Comparison of ENCODE assay signal across 8 mouse cellular contexts in the genomic region with DNA sequence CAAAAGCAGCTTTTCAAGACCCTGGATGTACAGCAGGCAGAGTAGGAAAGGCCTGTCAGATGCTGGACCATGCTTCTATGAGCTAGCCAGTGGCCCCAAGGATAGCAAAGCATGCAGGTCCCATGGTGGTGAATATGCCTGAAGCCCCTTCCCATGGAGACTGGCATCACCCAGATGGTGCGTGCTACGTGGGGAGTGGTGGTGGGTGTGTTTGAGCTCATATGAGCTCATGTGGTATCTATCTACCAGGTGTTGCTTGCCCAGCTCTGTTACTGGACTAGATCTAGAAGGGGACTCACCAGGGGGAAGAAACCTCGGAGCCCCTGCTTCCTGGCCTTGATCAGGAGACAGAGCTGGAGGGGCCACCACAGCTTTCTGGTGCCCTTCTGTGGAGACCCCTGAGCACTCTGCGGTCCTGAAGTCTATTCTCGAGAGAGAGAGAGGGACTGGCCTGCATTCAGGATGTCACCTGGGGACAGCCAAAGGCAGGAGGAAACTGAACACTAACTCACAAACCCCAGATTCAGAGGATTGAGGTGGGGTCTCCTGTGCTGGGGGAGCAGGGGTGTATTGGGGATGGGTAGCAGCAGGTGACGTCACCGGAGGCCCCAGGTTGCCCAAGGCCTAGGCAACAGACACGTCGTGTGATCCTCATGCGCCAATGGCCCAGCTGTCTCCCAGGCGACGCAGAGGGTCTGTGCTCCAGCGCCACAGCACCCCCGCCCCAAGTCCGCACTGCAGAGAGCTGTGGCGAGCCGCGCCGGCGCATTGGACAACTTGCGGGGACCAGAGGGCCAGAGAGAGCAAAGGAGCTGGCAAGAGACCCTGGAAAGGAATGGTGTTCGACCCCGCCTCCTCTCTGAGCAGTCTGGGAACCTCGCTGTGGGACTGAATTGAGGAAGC. TPM values are rescaled to one million over a fixed set of nuclear protein-coding genes. Genes with fewer than 3 reads are reported as not detected.
DNase-seq lines count a peak whose midpoint lies in the region; ATAC-seq lines count a peak whose summit lies in the region.
"Had no signal": no experiment of that assay in that cellular context is flagged by ENCODE, and none has a peak within 500 bp of the region (broad histone marks: within the 10 kb centered on the region; RNA-seq: fewer than 3 reads in every experiment).

No protein-coding gene starts in this region.

- H3K4me2 ChIP-seq in lung, embryonic 15.5 days = peak overlapping the region; percentile 37
- peak overlapping the region; percentile 37; the same call in 1 of the 2 replicates for H3K4me2 ChIP-seq in embryonic facial prominence, embryonic 11.5 days (ENCODE audit: low read depth, low read length)
- peak overlapping the region; percentile 38 for H3K4me2 ChIP-seq in intestine, embryonic 15.5 days (replicated peaks)
- H3K4me2 ChIP-seq in midbrain, embryonic 12.5 days (replicated peaks) = peak overlapping the region; percentile 55

- ATAC-seq in lung, embryonic 15.5 days (ENCODE audit: borderline replicate concordance, extremely low read depth, low FRiP score, low TSS enrichment) = peak; percentile 52
- peak; percentile 72 for ATAC-seq in embryonic facial prominence, embryonic 11.5 days (replicated peaks; ENCODE audit: insufficient number of reproducible peaks, low FRiP score, low TSS enrichment, low read depth)
- ATAC-seq in intestine, embryonic 15.5 days = no peak
- ATAC-seq in midbrain, embryonic 12.5 days (ENCODE audit: low FRiP score, low read depth) = peak; percentile 90

- H3K27me3 ChIP-seq in lung, embryonic 15.5 days = peaks cover 10% of the 10 kb centered on the region; the same call in 1 of the 2 replicates
- H3K27me3 ChIP-seq in embryonic facial prominence, embryonic 11.5 days (ENCODE audit: control insufficient read depth, insufficient read depth, low read length) = no peaks in the 10 kb centered on the region
- H3K27me3 ChIP-seq in intestine, embryonic 15.5 days (replicated peaks) = no peaks in the 10 kb centered on the region
- no peaks in the 10 kb centered on the region for H3K27me3 ChIP-seq in midbrain, embryonic 12.5 days

- no peaks in the 10 kb centered on the region for H3K9me3 ChIP-seq in lung, embryonic 15.5 days
- no peaks in the 10 kb centered on the region for H3K9me3 ChIP-seq in embryonic facial prominence, embryonic 11.5 days (replicated peaks; ENCODE audit: control insufficient read depth, low read length)
- no peaks in the 10 kb centered on the region for H3K9me3 ChIP-seq in intestine, embryonic 15.5 days
- no peaks in the 10 kb centered on the region for H3K9me3 ChIP-seq in midbrain, embryonic 12.5 days

- H3K4me3 ChIP-seq in lung, embryonic 15.5 days = 0 out of 2 replicates have a peak overlapping the region, but pooled peaks have one; percentile 4
- peak overlapping the region; percentile 14; the same call in 1 of the 2 replicates for H3K4me3 ChIP-seq in embryonic facial prominence, embryonic 11.5 days (ENCODE audit: low read depth, low read length)
- H3K4me3 ChIP-seq in intestine, embryonic 15.5 days (replicated peaks) = no peak overlapping the region
- peak overlapping the region; percentile 37 for H3K4me3 ChIP-seq in midbrain, embryonic 12.5 days

- H3K4me1 ChIP-seq in lung, embryonic 15.5 days = peaks cover 5% of the 10 kb centered on the region; the same call in 1 of the 2 replicates
- H3K4me1 ChIP-seq in embryonic facial prominence, embryonic 11.5 days (ENCODE audit: control insufficient read depth, insufficient read depth, low read length) = no peaks in the 10 kb centered on the region
- no peaks in the 10 kb centered on the region for H3K4me1 ChIP-seq in intestine, embryonic 15.5 days (replicated peaks)
- no peaks in the 10 kb centered on the region for H3K4me1 ChIP-seq in midbrain, embryonic 12.5 days

- H3K27ac ChIP-seq in lung, embryonic 15.5 days = no peak overlapping the region
- H3K27ac ChIP-seq in embryonic facial prominence, embryonic 11.5 days (replicated peaks; ENCODE audit: low read depth, low read length) = no peak overlapping the region
- H3K27ac ChIP-seq in intestine, embryonic 15.5 days = no peak overlapping the region
- no peak overlapping the region for H3K27ac ChIP-seq in midbrain, embryonic 12.5 days (replicated peaks)

- no peak overlapping the region for H3K9ac ChIP-seq in lung, embryonic 15.5 days
- H3K9ac ChIP-seq in embryonic facial prominence, embryonic 11.5 days (replicated peaks; ENCODE audit: low read length) = peak overlapping the region; percentile 43
- no peak overlapping the region for H3K9ac ChIP-seq in intestine, embryonic 15.5 days
- peak overlapping the region; percentile 41; the same call in 1 of the 2 replicates for H3K9ac ChIP-seq in midbrain, embryonic 12.5 days (replicated peaks)

- no peaks in the 10 kb centered on the region for H3K36me3 ChIP-seq in lung, embryonic 15.5 days
- no peaks in the 10 kb centered on the region for H3K36me3 ChIP-seq in embryonic facial prominence, embryonic 11.5 days (replicated peaks; ENCODE audit: control insufficient read depth, insufficient read depth, low read depth, low read length)
- no peaks in the 10 kb centered on the region for H3K36me3 ChIP-seq in intestine, embryonic 15.5 days
- no peaks in the 10 kb centered on the region for H3K36me3 ChIP-seq in midbrain, embryonic 12.5 days

- DNase-seq in lung, postnatal 25 days (ENCODE audit: low spot score) = no peak
- DNase-seq in embryonic facial prominence, embryonic 11.5 days (ENCODE audit: low spot score) = peak; percentile 9
- no peak for DNase-seq in spleen, postnatal 14 days (ENCODE audit: low spot score in 2 of 2)
- no peak for DNase-seq in spleen, postnatal 36 days (ENCODE audit: low spot score in 2 of 2)

- 32% methylated on average over 24 of the region's 24 CpGs for WGBS in lung, embryonic 15.5 days
- 29% methylated on average over 24 of the region's 24 CpGs for WGBS in embryonic facial prominence, embryonic 11.5 days
- 43% methylated on average over 24 of the region's 24 CpGs for WGBS in intestine, embryonic 15.5 days
- 34% methylated on average over 24 of the region's 24 CpGs for WGBS in midbrain, embryonic 12.5 days

RNA-seq across cellular contexts. Expression of gene Pnma3, which starts 0.8 kb away (rescaled TPM):
- polyA plus RNA-seq in lung, embryonic 15.5 days (2015; fragmentation: Nextera tagmentation; extraction: Ambion mirVana) = 0.17 and 0.18 TPM in 2 replicates
- 0.11 and 0.22 TPM in 2 replicates for polyA plus RNA-seq in embryonic facial prominence, embryonic 11.5 days (2014; fragmentation: Nextera tagmentation; extraction: Ambion mirVana)
- polyA plus RNA-seq in intestine, embryonic 15.5 days (2015; fragmentation: Nextera tagmentation; extraction: Ambion mirVana) = 0.16 TPM in 1 of 2 replicates, not detected in the other
- 1.1 TPM in 2 replicates for polyA plus RNA-seq in midbrain, embryonic 12.5 days (2016; fragmentation: Nextera tagmentation; extraction: Ambion mirVana)
- polyA plus RNA-seq: liver, embryonic 16.5 days had no signal

RNA-seq across cellular contexts. Expression of gene Xlr4a, which starts 18.5 kb away (rescaled TPM):
- polyA plus RNA-seq in lung, embryonic 15.5 days (2015; fragmentation: Nextera tagmentation; extraction: Ambion mirVana) = 0.87 and 2.5 TPM in 2 replicates
- 0.83 and 1.0 TPM in 2 replicates for polyA plus RNA-seq in embryonic facial prominence, embryonic 11.5 days (2014; fragmentation: Nextera tagmentation; extraction: Ambion mirVana)
- 2.3 and 2.4 TPM in 2 replicates for polyA plus RNA-seq in intestine, embryonic 15.5 days (2015; fragmentation: Nextera tagmentation; extraction: Ambion mirVana)
- polyA plus RNA-seq in midbrain, embryonic 12.5 days (2016; fragmentation: Nextera tagmentation; extraction: Ambion mirVana) = 0.55 and 0.58 TPM in 2 replicates

RNA-seq across cellular contexts. Expression of gene Pnma5, which starts 26.9 kb away (rescaled TPM):
- 0.08 TPM in 1 of 2 replicates, not detected in the other for polyA plus RNA-seq in lung, embryonic 15.5 days (2015; fragmentation: Nextera tagmentation; extraction: Ambion mirVana)
- 0.13 TPM in 1 of 2 replicates, not detected in the other for polyA plus RNA-seq in embryonic facial prominence, embryonic 11.5 days (2014; fragmentation: Nextera tagmentation; extraction: Ambion mirVana)
- polyA plus RNA-seq in intestine, embryonic 15.5 days (2015; fragmentation: Nextera tagmentation; extraction: Ambion mirVana) = 0.09 TPM in 1 of 2 replicates, not detected in the other
- polyA plus RNA-seq in midbrain, embryonic 12.5 days (2016; fragmentation: Nextera tagmentation; extraction: Ambion mirVana) = 0.14 TPM in 1 of 2 replicates, not detected in the other
- polyA plus RNA-seq: liver, embryonic 16.5 days had no signal

RNA-seq across cellular contexts. Expression of gene Xlr3a, which starts 33.1 kb away (rescaled TPM):
- 2.2 and 4.1 TPM in 2 replicates for polyA plus RNA-seq in lung, embryonic 15.5 days (2015; fragmentation: Nextera tagmentation; extraction: Ambion mirVana)
- 3.5 and 5.0 TPM in 2 replicates for polyA plus RNA-seq in embryonic facial prominence, embryonic 11.5 days (2014; fragmentation: Nextera tagmentation; extraction: Ambion mirVana)
- polyA plus RNA-seq in intestine, embryonic 15.5 days (2015; fragmentation: Nextera tagmentation; extraction: Ambion mirVana) = 6.2 and 7.5 TPM in 2 replicates
- 3.5 and 4.0 TPM in 2 replicates for polyA plus RNA-seq in midbrain, embryonic 12.5 days (2016; fragmentation: Nextera tagmentation; extraction: Ambion mirVana)

RNA-seq across cellular contexts. Expression of gene Gm14685, which starts 53.1 kb away (rescaled TPM):
- polyA plus RNA-seq in lung, embryonic 15.5 days (2015; fragmentation: Nextera tagmentation; extraction: Ambion mirVana) = 0.11 and 0.14 TPM in 2 replicates
- not detected in 2 replicates for polyA plus RNA-seq in embryonic facial prominence, embryonic 11.5 days (2014; fragmentation: Nextera tagmentation; extraction: Ambion mirVana)
- 0.13 and 0.24 TPM in 2 replicates for polyA plus RNA-seq in intestine, embryonic 15.5 days (2015; fragmentation: Nextera tagmentation; extraction: Ambion mirVana)
- 0.29 and 0.73 TPM in 2 replicates for polyA plus RNA-seq in midbrain, embryonic 12.5 days (2016; fragmentation: Nextera tagmentation; extraction: Ambion mirVana)

Comparison
In these comparisons a context has a peak if more than half of its experiments do, and no peak if none do; other contexts are left out.
1. H3K9ac ChIP-seq: peak in embryonic facial prominence, embryonic 11.5 days (single experiment) and midbrain, embryonic 12.5 days (single experiment); none in lung, embryonic 15.5 days (single experiment) and intestine, embryonic 15.5 days (single experiment).
2. Peak in every context shown above with its lines, with median percentiles within 50 percentile points of each other: H3K4me2 ChIP-seq.